Mouse (Mus musculus): Measurements from ENCODE around the gene Prkab2. TPM values are rescaled to one million over a fixed set of nuclear protein-coding genes. Genes with fewer than 3 reads are reported as not detected.

Gene Prkab2
- polyA plus RNA-seq, 1 experiment from 2014 or later: 8.3 TPM

- no peak overlapping the region for H3K4me3 ChIP-seq (replicated peaks)
- H3K4me1 ChIP-seq: no peaks in the 10 kb centered on the region
- no peaks in the 10 kb centered on the region for H3K9me3 ChIP-seq (replicated peaks)
- H3K27me3 ChIP-seq: no peaks in the 10 kb centered on the region
- H3K9ac ChIP-seq: no peak overlapping the region
- no peak for ATAC-seq (ENCODE audit: insufficient number of reproducible peaks, low FRiP score, low TSS enrichment, low read depth)
- H3K36me3 ChIP-seq: no peaks in the 10 kb centered on the region
- 64% methylated on average over 12 of the region's 12 CpGs for WGBS
- H3K27ac ChIP-seq (replicated peaks): no peak overlapping the region
- H3K4me2 ChIP-seq (replicated peaks): no peak overlapping the region
Observed at GRCm38 (mm10) chr3:97691443-97692017, 33.5 kb downstream of the Prkab2 start.

GRCm38 (mm10) chr3:97693806-97694205, 35.8 kb downstream of the Prkab2 start:
- H3K4me1 ChIP-seq: no peaks in the 10 kb centered on the region
- no peak overlapping the region for H3K27ac ChIP-seq (replicated peaks)
- no peak for ATAC-seq (ENCODE audit: insufficient number of reproducible peaks, low FRiP score, low TSS enrichment, low read depth)

GRCm38 (mm10) chr3:97696866-97697265, 38.9 kb downstream of the Prkab2 start:
- Histone ChIP-seq H3K27me3 (no peaks in the 10 kb centered on the region), H3K36me3 (no peaks in the 10 kb centered on the region), H3K4me3 (replicated peaks) (no peak overlapping the region), H3K9me3 (replicated peaks) (no peaks in the 10 kb centered on the region), H3K4me2 (replicated peaks) (no peak overlapping the region), H3K4me1 (no peaks in the 10 kb centered on the region), H3K27ac (replicated peaks) (no peak overlapping the region), H3K9ac (no peak overlapping the region)
- WGBS: 77% methylated on average over 9 of the region's 9 CpGs
- ATAC-seq (ENCODE audit: insufficient number of reproducible peaks, low FRiP score, low TSS enrichment, low read depth): no peak

More at GRCm38 (mm10) chr3:97693806-97694205, 35.8 kb downstream of the Prkab2 start:
- H3K27me3 ChIP-seq: no peaks in the 10 kb centered on the region
- H3K9ac ChIP-seq: no peak overlapping the region
- WGBS: 84% methylated on average over 6 of the region's 6 CpGs
- no peak overlapping the region for H3K4me2 ChIP-seq (replicated peaks)
- no peaks in the 10 kb centered on the region for H3K36me3 ChIP-seq
- H3K9me3 ChIP-seq (replicated peaks): no peaks in the 10 kb centered on the region
- no peak overlapping the region for H3K4me3 ChIP-seq (replicated peaks)

GRCm38 (mm10) chr3:97697291-97697690, 39.3 kb downstream of the Prkab2 start:
- H3K36me3 ChIP-seq: no peaks in the 10 kb centered on the region
- no peak overlapping the region for H3K4me3 ChIP-seq (replicated peaks)
- ATAC-seq (ENCODE audit: insufficient number of reproducible peaks, low FRiP score, low TSS enrichment, low read depth): no peak
- WGBS: 47% methylated on average over 9 of the region's 9 CpGs
- no peaks in the 10 kb centered on the region for H3K9me3 ChIP-seq (replicated peaks)
- H3K4me1 ChIP-seq: no peaks in the 10 kb centered on the region
- no peak overlapping the region for H3K27ac ChIP-seq (replicated peaks)
- no peaks in the 10 kb centered on the region for H3K27me3 ChIP-seq
- no peak overlapping the region for H3K4me2 ChIP-seq (replicated peaks)
- H3K9ac ChIP-seq: no peak overlapping the region

- Histone ChIP-seq H3K9me3 (replicated peaks) (no peaks in the 10 kb centered on the region), H3K4me1 (no peaks in the 10 kb centered on the region), H3K4me2 (replicated peaks) (no peak overlapping the region), H3K36me3 (no peaks in the 10 kb centered on the region), H3K9ac (no peak overlapping the region), H3K27me3 (no peaks in the 10 kb centered on the region), H3K27ac (replicated peaks) (no peak overlapping the region), H3K4me3 (replicated peaks) (no peak overlapping the region)
- no peak for ATAC-seq (ENCODE audit: insufficient number of reproducible peaks, low FRiP score, low TSS enrichment, low read depth)
- WGBS: 68% methylated on average over 3 of the region's 3 CpGs
Observed at GRCm38 (mm10) chr3:97699061-97699460, 41.1 kb downstream of the Prkab2 start.

- no peak for ATAC-seq (ENCODE audit: insufficient number of reproducible peaks, low FRiP score, low TSS enrichment, low read depth)
- H3K9me3 ChIP-seq (replicated peaks): no peaks in the 10 kb centered on the region
- WGBS: 58% methylated on average over 3 of the region's 3 CpGs
- no peak overlapping the region for H3K4me3 ChIP-seq (replicated peaks)
- H3K36me3 ChIP-seq: no peaks in the 10 kb centered on the region
- no peak overlapping the region for H3K27ac ChIP-seq (replicated peaks)
- no peaks in the 10 kb centered on the region for H3K4me1 ChIP-seq
- H3K4me2 ChIP-seq (replicated peaks): no peak overlapping the region
- H3K27me3 ChIP-seq: no peaks in the 10 kb centered on the region
- H3K9ac ChIP-seq: no peak overlapping the region
Observed at GRCm38 (mm10) chr3:97701198-97701597, 43.2 kb downstream of the Prkab2 start.

- H3K27ac ChIP-seq (replicated peaks): no peak overlapping the region
- H3K27me3 ChIP-seq: no peaks in the 10 kb centered on the region
- no peaks in the 10 kb centered on the region for H3K36me3 ChIP-seq
- no peaks in the 10 kb centered on the region for H3K9me3 ChIP-seq (replicated peaks)
- H3K9ac ChIP-seq: no peak overlapping the region
- no peak overlapping the region for H3K4me2 ChIP-seq (replicated peaks)
- no peak overlapping the region for H3K4me3 ChIP-seq (replicated peaks)
- WGBS: 90% methylated on average over 11 of the region's 11 CpGs
- no peak for ATAC-seq (ENCODE audit: insufficient number of reproducible peaks, low FRiP score, low TSS enrichment, low read depth)
- no peaks in the 10 kb centered on the region for H3K4me1 ChIP-seq
Observed at GRCm38 (mm10) chr3:97702448-97703080, 44.6 kb downstream of the Prkab2 start.

- H3K9me3 ChIP-seq (replicated peaks): no peaks in the 10 kb centered on the region
- no peak overlapping the region for H3K9ac ChIP-seq
- no peak overlapping the region for H3K27ac ChIP-seq (replicated peaks)
- H3K27me3 ChIP-seq: no peaks in the 10 kb centered on the region
- no peaks in the 10 kb centered on the region for H3K36me3 ChIP-seq
- ATAC-seq (ENCODE audit: insufficient number of reproducible peaks, low FRiP score, low TSS enrichment, low read depth): no peak
- WGBS: 83% methylated on average over 3 of the region's 3 CpGs
- no peaks in the 10 kb centered on the region for H3K4me1 ChIP-seq
- H3K4me2 ChIP-seq (replicated peaks): no peak overlapping the region
- no peak overlapping the region for H3K4me3 ChIP-seq (replicated peaks)
Observed at GRCm38 (mm10) chr3:97705508-97705907, 47.5 kb downstream of the Prkab2 start.

- Histone ChIP-seq H3K4me1 (no peaks in the 10 kb centered on the region), H3K9me3 (replicated peaks) (no peaks in the 10 kb centered on the region), H3K36me3 (no peaks in the 10 kb centered on the region), H3K4me3 (replicated peaks) (no peak overlapping the region), H3K27me3 (no peaks in the 10 kb centered on the region), H3K9ac (no peak overlapping the region), H3K27ac (replicated peaks) (no peak overlapping the region), H3K4me2 (replicated peaks) (no peak overlapping the region)
- ATAC-seq (ENCODE audit: insufficient number of reproducible peaks, low FRiP score, low TSS enrichment, low read depth): no peak
- WGBS: 85% methylated on average over 4 of the region's 4 CpGs
Observed at GRCm38 (mm10) chr3:97706561-97706960, 48.6 kb downstream of the Prkab2 start.

GRCm38 (mm10) chr3:97710134-97710533, 52.1 kb downstream of the Prkab2 start:
- H3K4me2 ChIP-seq (replicated peaks): no peak overlapping the region
- no peaks in the 10 kb centered on the region for H3K9me3 ChIP-seq (replicated peaks)
- 91% methylated on average over 11 of the region's 11 CpGs for WGBS
- no peaks in the 10 kb centered on the region for H3K27me3 ChIP-seq
- ATAC-seq (ENCODE audit: insufficient number of reproducible peaks, low FRiP score, low TSS enrichment, low read depth): no peak
- no peak overlapping the region for H3K9ac ChIP-seq
- H3K27ac ChIP-seq (replicated peaks): no peak overlapping the region
- no peaks in the 10 kb centered on the region for H3K36me3 ChIP-seq
- no peak overlapping the region for H3K4me3 ChIP-seq (replicated peaks)
- no peaks in the 10 kb centered on the region for H3K4me1 ChIP-seq

GRCm38 (mm10) chr3:97710881-97711280, 52.9 kb downstream of the Prkab2 start:
- H3K9ac ChIP-seq: no peak overlapping the region
- ATAC-seq (ENCODE audit: insufficient number of reproducible peaks, low FRiP score, low TSS enrichment, low read depth): no peak
- H3K4me2 ChIP-seq (replicated peaks): no peak overlapping the region
- no peaks in the 10 kb centered on the region for H3K9me3 ChIP-seq (replicated peaks)
- H3K36me3 ChIP-seq: no peaks in the 10 kb centered on the region
- no peak overlapping the region for H3K27ac ChIP-seq (replicated peaks)
- no peak overlapping the region for H3K4me3 ChIP-seq (replicated peaks)
- no peaks in the 10 kb centered on the region for H3K4me1 ChIP-seq
- 61% methylated on average over 5 of the region's 5 CpGs for WGBS
- H3K27me3 ChIP-seq: no peaks in the 10 kb centered on the region

- Histone ChIP-seq H3K36me3 (no peaks in the 10 kb centered on the region), H3K27me3 (no peaks in the 10 kb centered on the region), H3K4me1 (no peaks in the 10 kb centered on the region), H3K4me3 (replicated peaks) (no peak overlapping the region), H3K9ac (no peak overlapping the region), H3K9me3 (replicated peaks) (no peaks in the 10 kb centered on the region), H3K27ac (replicated peaks) (no peak overlapping the region), H3K4me2 (replicated peaks) (no peak overlapping the region)
- ATAC-seq (ENCODE audit: insufficient number of reproducible peaks, low FRiP score, low TSS enrichment, low read depth): no peak
- WGBS: 77% methylated on average over 1 of the region's 1 CpGs
Observed at GRCm38 (mm10) chr3:97715922-97716321, 57.9 kb downstream of the Prkab2 start.
